Mouse (Mus musculus): ENCODE data around the gene Armc3.

GRCm38 (mm10) chr2:19235193-19235592, 36.1 kb downstream of the Armc3 start:
- TF ChIP-seq GATA1 (IDR thresholded peaks at IDR 0.05; ENCODE audit: low read length) = no peak
- TF ChIP-seq TAL1 (IDR thresholded peaks at IDR 0.05; ENCODE audit: low read length) = no peak
